Mouse (Mus musculus) Muller cell, postnatal 12 days (primary cell): ENCODE results near the gene Gpr87.

ENCODE experiments used
- DNase-seq: peaks from one replicate; pipeline ENCODE4 v3.0.0-alpha.2; 2015; ENCODE audit errors: inconsistent ontology term

Gene Gpr87

GRCm38 (mm10) chr3:59194938-59195337 lies at the start of gene Gpr87:
Gene Gpr87, minus strand, starts transcription at chr3:59195104.
- DNase-seq, result no peak

GRCm38 (mm10) chr3:59243384-59243783 lies 48.5 kb upstream of the Gpr87 start:
- DNase-seq, result peak; percentile 70

GRCm38 (mm10) chr3:59234878-59235277 lies 40.0 kb upstream of the Gpr87 start:
- no peak for DNase-seq

GRCm38 (mm10) chr3:59230912-59231311 lies 36.0 kb upstream of the Gpr87 start:
- DNase-seq, result no peak

GRCm38 (mm10) chr3:59228730-59229551 lies 34.0 kb upstream of the Gpr87 start:
- DNase-seq, result no peak

GRCm38 (mm10) chr3:59227696-59228095 lies 32.8 kb upstream of the Gpr87 start:
- no peak for DNase-seq

GRCm38 (mm10) chr3:59225411-59225810 lies 30.5 kb upstream of the Gpr87 start:
- DNase-seq, result no peak

- no peak for DNase-seq
Observed at GRCm38 (mm10) chr3:59222303-59222702, 27.4 kb upstream of the Gpr87 start.

GRCm38 (mm10) chr3:59219326-59219725 lies 24.4 kb upstream of the Gpr87 start:
- DNase-seq, result no peak

- no peak for DNase-seq
Observed at GRCm38 (mm10) chr3:59217211-59217610, 22.3 kb upstream of the Gpr87 start.

- DNase-seq, result no peak
Observed at GRCm38 (mm10) chr3:59212404-59212803, 17.5 kb upstream of the Gpr87 start.

GRCm38 (mm10) chr3:59211784-59212183 lies 16.9 kb upstream of the Gpr87 start:
- no peak for DNase-seq

- no peak for DNase-seq
Observed at GRCm38 (mm10) chr3:59210727-59211126, 15.8 kb upstream of the Gpr87 start, which contains the start of gene P2ry13. Gene P2ry13, minus strand, starts transcription at chr3:59210882.

GRCm38 (mm10) chr3:59210089-59210488 lies 15.2 kb upstream of the Gpr87 start:
- DNase-seq, result no peak

GRCm38 (mm10) chr3:59208650-59209548 lies 14.0 kb upstream of the Gpr87 start:
- DNase-seq, result peak; percentile 38

- no peak for DNase-seq
Observed at GRCm38 (mm10) chr3:59205941-59206340, 11.0 kb upstream of the Gpr87 start.

- DNase-seq, result no peak
Observed at GRCm38 (mm10) chr3:59204719-59205503, 10.0 kb upstream of the Gpr87 start.

GRCm38 (mm10) chr3:59203802-59204520 lies 9.1 kb upstream of the Gpr87 start:
- peak; percentile 44 for DNase-seq

- no peak for DNase-seq
Observed at GRCm38 (mm10) chr3:59197329-59197948, 2.5 kb upstream of the Gpr87 start.

- no peak for DNase-seq
Observed at GRCm38 (mm10) chr3:59194099-59194498, 805 bp downstream of the Gpr87 start.

GRCm38 (mm10) chr3:59191674-59192073 lies 3.2 kb downstream of the Gpr87 start:
- no peak for DNase-seq
